Mouse (Mus musculus) liver, embryonic 11.5 days (tissue): ENCODE measurements around the gene Stk26. TPM values are rescaled to one million over a fixed set of nuclear protein-coding genes. Genes with fewer than 3 reads are reported as not detected.
A peak's percentile ranks its signal among the peaks of the same experiment; 100 is the strongest.

Experiments
- ATAC-seq: fragments of 200-750 bp; cut with Nextera tagmentation; replicated peaks from 2 replicates; pipeline ENCODE4 v1.8.0; 2017; ENCODE audit warnings: moderate number of reproducible peaks, mild to moderate bottlenecking, moderate TSS enrichment, moderate library complexity; ENCODE audit not compliant: low FRiP score
- DNase-seq: peaks from one replicate; pipeline ENCODE4 v3.0.0-alpha.2; 2017; ENCODE audit warnings: low spot score
- H3K27ac ChIP-seq: fragments of 300-500 bp; sonication (generic); 2 replicates; pipeline ENCODE4 v1.5.1; 2014; ENCODE audit warnings: mild to moderate bottlenecking, low read depth, low read length, control low read depth
- H3K27me3 ChIP-seq: fragments of 300-500 bp; sonication (generic); replicated peaks from 2 replicates; pipeline ENCODE4 v1.6.1; 2014; ENCODE audit warnings: low read length, mixed read lengths; ENCODE audit not compliant: control insufficient read depth, insufficient read depth
- H3K36me3 ChIP-seq: fragments of 300-500 bp; sonication (generic); 2 replicates; pipeline ENCODE4 v1.6.1; 2014; ENCODE audit warnings: mild to moderate bottlenecking, low read length, moderate library complexity, mixed read lengths; ENCODE audit not compliant: control insufficient read depth, insufficient read depth
- H3K4me1 ChIP-seq: fragments of 300-500 bp; sonication (generic); replicated peaks from 2 replicates; pipeline ENCODE4 v1.6.1; 2014; ENCODE audit warnings: low read length, mixed read lengths; ENCODE audit not compliant: control insufficient read depth, insufficient read depth
- H3K4me2 ChIP-seq: fragments of 300-500 bp; sonication (generic); 2 replicates; pipeline ENCODE4 v1.6.1; 2014; ENCODE audit warnings: mild to moderate bottlenecking, control low read depth, moderate library complexity
- H3K4me3 ChIP-seq: fragments of 300-500 bp; sonication (generic); 2 replicates; pipeline ENCODE4 v1.5.1; 2014; ENCODE audit warnings: low read depth, low read length, control low read depth
- H3K9ac ChIP-seq: fragments of 300-500 bp; sonication (generic); 2 replicates; pipeline ENCODE4 v1.6.1; 2014; ENCODE audit warnings: low read depth, low read length, control low read depth
- H3K9me3 ChIP-seq: fragments of 300-500 bp; sonication (generic); 2 replicates; pipeline ENCODE4 v1.6.1; 2016; ENCODE audit warnings: low read length, inconsistent platforms, mixed read lengths; ENCODE audit not compliant: control insufficient read depth
- WGBS: fragments of 180-500 bp; shearing (Covaris S2); extraction: QIAGEN DNeasy Blood & Tissue Kit; methylation state at CpG from one replicate; pipeline ENCODE4 v1.1.7; 2014; 5-methylcytosine and 5-hydroxymethylcytosine counted together
- polyA plus RNA-seq: library from polyadenylated mRNA; unstranded; fragments of >200 nt; fragmentation: Nextera tagmentation; extraction: Ambion mirVana; gene quantifications from 2 replicates; pipeline ENCODE4 v1.2.1, GENCODE M21; 2014

The Stk26 gene
- 7.0 and 8.8 TPM in 2 replicates for polyA plus RNA-seq

DNA sequence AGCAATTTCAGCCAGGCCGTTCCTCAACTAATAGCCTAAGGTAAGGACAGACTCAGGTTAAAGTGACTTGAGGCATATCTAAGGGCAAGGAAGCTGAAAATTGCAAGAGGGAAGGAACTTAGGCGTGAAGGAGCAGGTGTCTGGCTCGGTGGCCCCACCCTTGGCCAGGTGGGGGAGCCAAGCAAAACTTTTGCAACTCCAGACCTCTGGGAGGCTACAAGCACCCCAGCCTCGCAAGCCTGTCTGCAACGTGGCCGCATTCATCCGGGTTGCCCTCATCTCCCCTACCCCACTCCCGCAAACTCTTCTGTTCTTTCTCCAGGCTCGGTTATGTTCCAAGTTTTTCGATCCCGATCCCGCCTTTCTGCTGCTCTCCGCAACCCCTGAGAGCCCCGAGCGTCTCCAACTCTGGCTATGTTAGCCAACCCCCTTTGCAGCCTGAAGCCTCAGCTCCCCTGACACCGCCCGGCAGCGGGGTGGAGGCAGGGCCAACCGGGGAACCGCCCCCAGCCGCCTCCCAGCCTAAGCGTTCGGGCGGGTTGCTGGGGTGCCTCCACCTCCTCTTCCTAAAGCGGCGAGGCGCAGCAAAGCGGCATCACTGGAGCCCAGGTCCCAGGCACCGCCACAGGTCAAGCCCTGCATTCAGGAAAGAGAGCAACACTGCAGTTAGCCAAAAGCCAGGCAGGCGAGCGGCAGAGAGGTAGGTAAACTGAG is at the start of gene Stk26:
TSS of gene Stk26 (plus strand) at position 201 of the 714 bp plus-strand sequence.
- ATAC-seq (peak; percentile 96), DNase-seq (peak; percentile 67)
- H3K36me3 ChIP-seq: no peaks in the 10 kb centered on the region
- no peaks in the 10 kb centered on the region for H3K27me3 ChIP-seq
- H3K4me3 ChIP-seq: peak within 1 kb of the TSS; percentile 63
- no peaks in the 10 kb centered on the region for H3K9me3 ChIP-seq
- H3K9ac ChIP-seq: peak within 1 kb of the TSS; percentile 56
- H3K4me2 ChIP-seq: peak within 1 kb of the TSS; percentile 72
- H3K27ac ChIP-seq: peak within 1 kb of the TSS; percentile 21; the same call in 1 of the 2 replicates
- 21% methylated on average over 28 of the region's 31 CpGs for WGBS
- H3K4me1 ChIP-seq: no peaks in the 10 kb centered on the region

DNA sequence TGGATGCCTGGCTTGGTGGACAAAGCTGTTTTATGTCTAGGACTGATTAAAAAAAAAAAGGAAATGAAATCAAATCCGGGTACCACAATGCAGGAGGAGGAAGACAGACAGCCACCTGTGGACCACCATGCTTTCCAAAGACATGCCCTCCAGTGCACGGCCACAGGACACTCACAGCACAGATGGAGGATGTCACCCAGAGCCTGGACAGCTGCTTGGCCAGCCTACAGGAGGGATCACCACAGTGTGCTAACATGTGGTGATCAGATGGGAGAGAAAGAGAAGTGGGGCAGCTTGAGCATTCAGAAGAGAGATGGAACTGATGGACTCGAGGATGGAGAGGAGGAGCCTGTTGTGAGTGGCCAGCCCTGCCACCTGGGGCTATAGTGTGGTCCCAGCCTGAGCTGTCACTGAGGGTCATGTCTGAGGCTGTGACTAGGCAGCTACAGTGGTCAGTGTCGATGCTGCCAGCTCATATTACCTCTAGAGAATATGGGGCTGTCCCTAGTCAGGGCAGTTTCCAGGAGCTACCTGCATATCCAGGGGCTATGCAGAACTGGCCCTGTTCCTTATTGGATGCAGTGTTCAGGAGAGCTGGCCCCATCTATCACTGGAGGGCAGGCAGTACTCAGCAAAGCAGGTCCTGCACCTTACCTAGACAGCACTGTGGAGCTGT is 47.7 kb upstream of the Stk26 start:
- Histone ChIP-seq H3K4me3 (no peak overlapping the region), H3K9me3 (no peaks in the 10 kb centered on the region), H3K27me3 (peaks cover 5% of the 10 kb centered on the region), H3K27ac (no peak overlapping the region), H3K4me1 (no peaks in the 10 kb centered on the region), H3K9ac (no peak overlapping the region), H3K4me2 (no peak overlapping the region), H3K36me3 (no peaks in the 10 kb centered on the region)
- ATAC-seq: no peak
- no peak for DNase-seq
- 46% methylated on average over 4 of the region's 4 CpGs for WGBS

DNA sequence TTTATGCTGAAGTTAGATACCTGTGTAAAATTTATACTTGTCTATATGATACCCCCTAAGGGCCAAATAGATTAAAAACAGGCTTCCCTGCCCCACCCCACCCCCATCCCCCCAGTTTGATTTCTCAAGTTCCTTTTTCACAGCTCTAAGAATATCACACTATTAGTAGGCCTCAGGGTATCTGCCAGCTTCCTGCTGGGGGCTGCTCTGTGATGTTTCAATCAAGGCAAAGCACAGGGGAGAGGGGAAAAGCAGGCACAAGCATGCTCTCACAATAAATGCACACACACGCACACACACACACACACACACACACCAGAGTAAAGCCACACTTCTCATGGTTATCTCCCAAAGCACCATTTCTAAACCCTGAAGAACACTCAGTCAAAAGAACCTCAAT is 43.0 kb upstream of the Stk26 start:
- H3K27me3 ChIP-seq: peaks cover 5% of the 10 kb centered on the region
- H3K4me2 ChIP-seq: no peak overlapping the region
- H3K4me1 ChIP-seq: no peaks in the 10 kb centered on the region
- H3K36me3 ChIP-seq: no peaks in the 10 kb centered on the region
- H3K27ac ChIP-seq: no peak overlapping the region
- DNase-seq (no peak), ATAC-seq (no peak)
- WGBS: 63% methylated on average over 1 of the region's 1 CpGs
- H3K4me3 ChIP-seq: no peak overlapping the region
- H3K9ac ChIP-seq: no peak overlapping the region
- no peaks in the 10 kb centered on the region for H3K9me3 ChIP-seq

DNA sequence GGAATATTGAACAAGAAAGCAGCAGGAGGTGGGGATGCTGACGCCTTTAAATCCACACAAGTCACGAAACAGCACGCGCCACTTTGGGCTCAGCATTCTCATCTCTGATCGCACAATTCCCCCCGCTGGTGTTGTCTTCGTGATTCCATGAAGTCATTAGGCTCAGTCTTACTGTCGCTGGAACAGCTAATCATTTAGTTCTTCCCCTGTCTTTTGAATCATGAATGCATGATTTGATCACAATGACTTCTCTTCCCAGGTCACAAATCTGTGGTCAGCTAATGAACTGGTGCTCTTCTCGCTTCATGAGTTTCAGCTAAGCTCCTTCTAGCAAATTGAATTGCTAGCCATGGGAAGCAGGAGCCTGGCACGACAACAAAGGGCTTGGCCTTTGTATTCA is 42.3 kb upstream of the Stk26 start:
- no peak overlapping the region for H3K4me2 ChIP-seq
- H3K9ac ChIP-seq: no peak overlapping the region
- peaks cover 3% of the 10 kb centered on the region for H3K27me3 ChIP-seq
- H3K27ac ChIP-seq: no peak overlapping the region
- no peaks in the 10 kb centered on the region for H3K9me3 ChIP-seq
- H3K4me3 ChIP-seq: no peak overlapping the region
- H3K4me1 ChIP-seq: no peaks in the 10 kb centered on the region
- 81% methylated on average over 10 of the region's 10 CpGs for WGBS
- no peak for ATAC-seq
- no peaks in the 10 kb centered on the region for H3K36me3 ChIP-seq
- no peak for DNase-seq

DNA sequence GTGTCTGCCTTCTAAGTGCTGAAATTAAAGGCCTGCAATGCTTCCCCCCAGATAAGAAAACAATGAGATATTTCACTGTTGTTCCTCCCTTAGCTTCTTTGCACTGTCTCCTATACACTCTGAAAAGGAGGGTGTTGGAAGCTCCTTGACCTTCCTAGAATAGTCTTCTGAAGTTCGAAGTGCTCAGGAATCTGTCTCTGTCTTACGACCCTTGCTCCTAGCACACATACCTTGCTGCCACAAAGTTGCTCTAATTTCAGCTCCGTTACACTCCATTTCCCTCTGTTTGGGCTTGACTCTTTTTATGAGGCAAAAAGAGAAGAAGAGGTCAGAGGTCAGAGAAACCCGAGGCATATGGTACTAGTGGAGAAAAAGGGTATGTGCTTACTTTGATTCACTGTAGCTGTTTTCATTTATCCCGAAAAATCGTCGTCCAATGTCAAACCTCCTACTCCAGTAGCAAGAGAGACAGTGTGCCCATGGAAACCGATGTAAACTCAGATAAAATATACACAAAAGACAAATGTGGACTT is 41.1 kb upstream of the Stk26 start:
- Histone ChIP-seq H3K9ac (no peak overlapping the region), H3K36me3 (no peaks in the 10 kb centered on the region), H3K4me1 (no peaks in the 10 kb centered on the region), H3K9me3 (no peaks in the 10 kb centered on the region), H3K4me2 (no peak overlapping the region), H3K27ac (no peak overlapping the region), H3K4me3 (no peak overlapping the region), H3K27me3 (peaks cover 2% of the 10 kb centered on the region)
- 74% methylated on average over 8 of the region's 8 CpGs for WGBS
- DNase-seq: no peak
- ATAC-seq: no peak

DNA sequence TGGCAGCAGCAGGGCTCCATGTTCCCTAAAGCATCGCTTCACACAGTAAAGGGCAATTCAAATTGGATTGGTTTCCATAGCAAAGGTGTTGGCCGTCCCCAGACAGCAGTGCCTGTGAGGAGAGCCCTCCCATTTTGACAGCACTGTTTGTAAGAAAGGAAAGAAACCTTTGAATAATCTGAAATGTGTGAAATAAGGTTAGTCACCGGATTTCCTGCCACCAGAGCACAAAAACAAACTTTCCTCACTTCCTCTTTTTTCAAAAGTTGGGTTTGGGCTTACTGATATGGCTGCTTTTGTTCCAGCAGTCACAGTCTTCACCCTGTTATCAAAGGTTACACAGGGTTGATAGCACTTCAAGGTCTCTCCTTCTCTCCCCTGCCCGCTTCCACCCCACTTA is 35.2 kb upstream of the Stk26 start:
- no peaks in the 10 kb centered on the region for H3K27me3 ChIP-seq
- no peaks in the 10 kb centered on the region for H3K9me3 ChIP-seq
- DNase-seq (no peak), ATAC-seq (peak; percentile 71; the same call in 1 of the 2 replicates)
- H3K4me3 ChIP-seq: no peak overlapping the region
- H3K9ac ChIP-seq: no peak overlapping the region
- H3K27ac ChIP-seq: no peak overlapping the region
- no peaks in the 10 kb centered on the region for H3K36me3 ChIP-seq
- H3K4me1 ChIP-seq: no peaks in the 10 kb centered on the region
- H3K4me2 ChIP-seq: peak overlapping the region; percentile 13; the same call in 1 of the 2 replicates
- WGBS: 32% methylated on average over 4 of the region's 4 CpGs

DNA sequence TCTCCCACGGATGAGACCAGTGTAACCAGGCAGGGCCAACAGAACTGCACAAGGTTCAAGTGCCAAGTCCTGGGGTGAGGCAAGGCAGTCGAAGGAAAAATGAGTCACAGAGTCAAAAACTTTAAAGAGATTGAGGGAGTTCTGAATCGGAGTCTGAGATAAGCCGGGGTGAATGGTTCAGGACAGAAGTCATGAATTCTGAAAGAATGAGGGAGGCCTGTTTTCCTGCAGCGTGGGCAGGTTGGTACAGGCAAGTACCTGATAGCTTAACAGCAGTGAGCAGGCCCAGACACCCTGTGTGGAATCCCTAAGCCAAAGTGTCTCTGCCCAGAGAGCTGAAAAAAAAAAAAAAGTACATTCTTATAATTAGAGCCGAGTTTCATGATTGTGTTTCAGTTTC is 17.0 kb upstream of the Stk26 start:
- no peak overlapping the region for H3K9ac ChIP-seq
- no peak overlapping the region for H3K4me3 ChIP-seq
- WGBS: 56% methylated on average over 6 of the region's 6 CpGs
- no peaks in the 10 kb centered on the region; the same call in none of the 2 replicates for H3K27me3 ChIP-seq
- no peaks in the 10 kb centered on the region for H3K4me1 ChIP-seq
- no peaks in the 10 kb centered on the region for H3K9me3 ChIP-seq
- no peak overlapping the region for H3K27ac ChIP-seq
- no peak overlapping the region for H3K4me2 ChIP-seq
- ATAC-seq (no peak), DNase-seq (no peak)
- no peaks in the 10 kb centered on the region for H3K36me3 ChIP-seq

DNA sequence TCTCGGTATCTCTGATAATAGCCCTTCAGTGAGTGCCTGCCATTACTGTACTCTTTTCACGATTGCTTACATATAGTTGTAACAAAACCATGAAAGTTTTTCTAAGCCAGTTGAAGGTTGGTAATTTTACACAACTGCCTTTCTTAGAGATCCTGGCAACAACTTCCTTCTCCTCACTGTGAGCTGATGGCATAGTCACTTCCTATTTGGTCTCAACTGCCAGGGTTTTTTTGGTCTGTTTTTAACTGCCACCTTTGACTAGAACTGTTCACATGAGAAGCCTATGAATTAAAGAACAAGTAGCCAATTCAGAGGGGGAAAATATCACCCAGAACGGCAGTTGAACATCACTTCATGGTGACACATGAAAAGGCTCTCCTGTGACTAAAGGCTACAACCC is 5.3 kb upstream of the Stk26 start:
- Histone ChIP-seq H3K4me2 (no peak overlapping the region), H3K27me3 (no peaks in the 10 kb centered on the region)
- no peak for ATAC-seq

More for the DNA sequence above, 5.3 kb upstream of the Stk26 start:
- DNase-seq: no peak
- Histone ChIP-seq H3K36me3 (no peaks in the 10 kb centered on the region), H3K4me3 (no peak overlapping the region), H3K27ac (no peak overlapping the region), H3K4me1 (no peaks in the 10 kb centered on the region), H3K9me3 (no peaks in the 10 kb centered on the region), H3K9ac (no peak overlapping the region)
- 64% methylated on average over 3 of the region's 3 CpGs for WGBS
